Mouse (Mus musculus): Measurements from ENCODE around the gene Map7d1. TPM values are rescaled to one million over a fixed set of nuclear protein-coding genes. Genes with fewer than 3 reads are reported as not detected.

The Map7d1 gene
- polyA plus RNA-seq, 1 experiment from 2014 or later, result 7.2 TPM

- H3K36me3 ChIP-seq (replicated peaks; ENCODE audit: insufficient read depth, low read length), result no peaks in the 10 kb centered on the region
- peak overlapping the region; percentile 12; the same call in 1 of the 2 replicates for H3K27ac ChIP-seq (ENCODE audit: low read depth)
- H3K9me3 ChIP-seq (ENCODE audit: low read length), result no peaks in the 10 kb centered on the region
- DNase-seq, result no peak
- no peak overlapping the region for H3K4me3 ChIP-seq (ENCODE audit: low read depth, low read length)
- H3K4me1 ChIP-seq (ENCODE audit: insufficient read depth), result peaks cover 52% of the 10 kb centered on the region
- WGBS (ENCODE audit: insufficient replicate concordance), result 44% methylated on average over 7 of the region's 7 CpGs
- TF ChIP-seq EP300 (IDR thresholded peaks at IDR 0.05; ENCODE audit: low read depth), result no peak
- no peak overlapping the region for H3K9ac ChIP-seq (replicated peaks)
- H3K27me3 ChIP-seq (ENCODE audit: insufficient read depth, low read length), result no peaks in the 10 kb centered on the region
- peak overlapping the region; percentile 41; the same call in 1 of the 2 replicates for H3K4me2 ChIP-seq (ENCODE audit: low read depth, low read length)
- no peak for ATAC-seq
These were observed 5.5 kb upstream of the Map7d1 start for GRCm38 (mm10) chr4:126261675-126262074.

- peak overlapping the region; percentile 42; the same call in 1 of the 2 replicates for H3K9ac ChIP-seq (replicated peaks)
- no peak for TF ChIP-seq EP300 (IDR thresholded peaks at IDR 0.05; ENCODE audit: low read depth)
- no peak for TF ChIP-seq CTCF (IDR thresholded peaks at IDR 0.05; ENCODE audit: low read depth)
- peak overlapping the region; percentile 65 for H3K4me2 ChIP-seq (ENCODE audit: low read depth, low read length)
- H3K36me3 ChIP-seq (replicated peaks; ENCODE audit: insufficient read depth, low read length), result no peaks in the 10 kb centered on the region
- H3K27me3 ChIP-seq (ENCODE audit: insufficient read depth, low read length), result no peaks in the 10 kb centered on the region
- H3K4me1 ChIP-seq (ENCODE audit: insufficient read depth), result peaks cover 53% of the 10 kb centered on the region
- DNase-seq (no peak), ATAC-seq (no peak)
- peak overlapping the region; percentile 86 for H3K27ac ChIP-seq (ENCODE audit: low read depth)
- 0 out of 2 replicates have a peak overlapping the region, but pooled peaks have one; percentile 21 for H3K4me3 ChIP-seq (ENCODE audit: low read depth, low read length)
- H3K9me3 ChIP-seq (ENCODE audit: low read length), result no peaks in the 10 kb centered on the region
- 66% methylated on average over 6 of the region's 6 CpGs for WGBS (ENCODE audit: insufficient replicate concordance)
These were observed 5.1 kb upstream of the Map7d1 start for GRCm38 (mm10) chr4:126261266-126261665.

- H3K4me3 ChIP-seq (ENCODE audit: low read depth, low read length), result peak overlapping the region; percentile 21; the same call in 1 of the 2 replicates
- H3K4me2 ChIP-seq (ENCODE audit: low read depth, low read length), result peak overlapping the region; percentile 65
- H3K9me3 ChIP-seq (ENCODE audit: low read length), result no peaks in the 10 kb centered on the region
- TF ChIP-seq EP300 (IDR thresholded peaks at IDR 0.05; ENCODE audit: low read depth), result no peak
- ATAC-seq (peak; percentile 55), DNase-seq (peak; percentile 84)
- peak overlapping the region; percentile 86 for H3K27ac ChIP-seq (ENCODE audit: low read depth)
- H3K4me1 ChIP-seq (ENCODE audit: insufficient read depth), result peaks cover 56% of the 10 kb centered on the region
- no peaks in the 10 kb centered on the region for H3K36me3 ChIP-seq (replicated peaks; ENCODE audit: insufficient read depth, low read length)
- H3K9ac ChIP-seq (replicated peaks), result peak overlapping the region; percentile 42
- WGBS (ENCODE audit: insufficient replicate concordance), result 11% methylated on average over 10 of the region's 10 CpGs
- H3K27me3 ChIP-seq (ENCODE audit: insufficient read depth, low read length), result no peaks in the 10 kb centered on the region
These were observed 4.5 kb upstream of the Map7d1 start for GRCm38 (mm10) chr4:126260520-126261201.

DNA sequence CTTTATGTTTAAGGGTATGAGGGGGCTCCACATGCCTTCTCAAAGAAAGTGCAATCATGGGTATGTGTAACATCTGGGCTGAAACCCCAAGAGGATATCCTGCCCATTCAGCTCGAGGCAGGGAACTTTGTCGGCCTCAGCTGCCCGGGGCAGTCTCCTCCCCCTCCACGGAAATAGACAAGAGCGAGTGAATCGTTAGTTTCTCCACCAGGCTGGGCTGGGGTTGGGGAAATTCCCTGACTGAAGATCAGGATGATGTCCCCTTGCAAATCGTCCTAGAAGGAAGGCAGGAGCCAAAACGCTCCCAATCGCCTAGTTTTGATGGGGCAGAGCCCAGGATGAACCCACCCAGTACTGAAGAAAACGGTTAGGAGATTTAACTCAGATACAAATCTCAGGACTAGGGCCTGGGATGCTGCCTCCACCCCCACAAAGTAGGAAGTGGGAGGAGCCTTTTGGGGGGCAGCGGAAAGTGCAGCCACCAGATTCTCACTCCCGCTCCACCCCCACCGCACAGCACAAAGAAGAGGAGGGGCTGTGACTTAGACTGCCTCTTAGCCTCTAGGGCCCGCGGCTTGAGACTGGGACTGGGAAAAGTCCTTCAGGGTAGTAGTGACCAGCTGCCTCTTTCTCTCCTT, 3.5 kb upstream of the Map7d1 start:
- 0 out of 2 replicates have a peak, but pooled peaks cover 2% of the 10 kb centered on the region for H3K27me3 ChIP-seq (ENCODE audit: insufficient read depth, low read length)
- WGBS (ENCODE audit: insufficient replicate concordance), result under 1% methylated on average over 15 of the region's 15 CpGs
- H3K9ac ChIP-seq (replicated peaks), result peak overlapping the region; percentile 46; the same call in 1 of the 2 replicates
- ATAC-seq (no peak), DNase-seq (peak; percentile 70)
- H3K4me3 ChIP-seq (ENCODE audit: low read depth, low read length), result no peak overlapping the region; the same call in 1 of the 2 replicates
- peak overlapping the region; percentile 65 for H3K4me2 ChIP-seq (ENCODE audit: low read depth, low read length)
- H3K9me3 ChIP-seq (ENCODE audit: low read length), result no peaks in the 10 kb centered on the region
- no peaks in the 10 kb centered on the region for H3K36me3 ChIP-seq (replicated peaks; ENCODE audit: insufficient read depth, low read length)
- H3K27ac ChIP-seq (ENCODE audit: low read depth), result peak overlapping the region; percentile 86
- no peak for TF ChIP-seq CTCF (IDR thresholded peaks at IDR 0.05; ENCODE audit: low read depth)
- TF ChIP-seq EP300 (IDR thresholded peaks at IDR 0.05; ENCODE audit: low read depth), result no peak
- H3K4me1 ChIP-seq (ENCODE audit: insufficient read depth), result peaks cover 66% of the 10 kb centered on the region

DNA sequence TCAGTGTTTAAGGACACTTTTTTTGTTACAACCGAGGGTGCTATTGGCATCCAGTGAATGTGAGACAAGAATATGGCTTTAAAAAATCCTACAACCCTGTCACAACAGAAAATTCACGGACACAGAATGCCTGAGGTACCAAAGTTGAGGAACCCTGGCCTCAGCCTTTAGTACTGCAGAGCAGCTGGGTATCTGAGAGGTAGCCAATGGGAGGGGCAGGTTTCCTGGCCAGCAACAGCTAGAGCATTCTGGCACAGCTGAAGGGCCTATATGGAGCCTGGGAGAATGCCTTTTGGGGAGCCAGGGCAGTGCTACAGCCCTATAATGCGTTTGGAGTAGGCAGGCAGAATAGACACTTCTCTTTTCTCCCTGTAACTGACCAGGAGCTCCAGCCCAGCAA, 2.9 kb upstream of the Map7d1 start:
- H3K4me3 ChIP-seq (ENCODE audit: low read depth, low read length), result no peak overlapping the region
- H3K27me3 ChIP-seq (ENCODE audit: insufficient read depth, low read length), result 0 out of 2 replicates have a peak, but pooled peaks cover 2% of the 10 kb centered on the region
- WGBS (ENCODE audit: insufficient replicate concordance), result 24% methylated on average over 3 of the region's 3 CpGs
- H3K4me2 ChIP-seq (ENCODE audit: low read depth, low read length), result no peak overlapping the region
- TF ChIP-seq CTCF (IDR thresholded peaks at IDR 0.05; ENCODE audit: low read depth) (no peak), EP300 (IDR thresholded peaks at IDR 0.05; ENCODE audit: low read depth) (no peak)
- H3K27ac ChIP-seq (ENCODE audit: low read depth), result peak overlapping the region; percentile 86
- H3K9me3 ChIP-seq (ENCODE audit: low read length), result no peaks in the 10 kb centered on the region
- ATAC-seq (no peak), DNase-seq (no peak)
- H3K4me1 ChIP-seq (ENCODE audit: insufficient read depth), result peaks cover 71% of the 10 kb centered on the region
- no peaks in the 10 kb centered on the region for H3K36me3 ChIP-seq (replicated peaks; ENCODE audit: insufficient read depth, low read length)
- no peak overlapping the region for H3K9ac ChIP-seq (replicated peaks)
